Mouse (Mus musculus): ENCODE results near the gene Acmsd.
"Not testable (repeated sequence)": the region's sequence is repeated elsewhere in the genome, so short reads cannot be mapped to it uniquely, and the experiment has no call there.

Acmsd gene

DNA sequence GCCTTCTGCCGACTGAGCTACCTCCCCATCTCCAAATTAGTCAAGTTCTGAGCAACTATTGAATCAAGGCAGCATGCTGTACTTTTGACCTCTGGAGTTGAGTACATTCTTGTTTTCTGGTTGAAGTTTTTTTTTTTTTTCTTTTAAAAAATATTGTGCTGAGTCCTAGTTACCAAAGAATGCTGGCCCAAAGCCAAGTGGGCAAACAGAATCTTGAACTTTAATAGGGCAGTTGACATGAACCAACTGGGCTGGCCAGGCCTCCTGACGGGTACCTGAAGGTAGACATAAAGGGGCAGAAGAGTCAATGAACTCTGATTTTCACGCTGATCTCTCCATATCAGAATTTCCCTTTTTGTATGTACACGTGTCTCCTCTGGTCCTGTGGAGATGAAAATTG lies at the start of gene Acmsd:
Acmsd (plus strand) TSS at position 318 of the 400 bp plus-strand sequence.
- DNase-seq (ENCODE audit: low spot score in 2 of 2): no peak

DNA sequence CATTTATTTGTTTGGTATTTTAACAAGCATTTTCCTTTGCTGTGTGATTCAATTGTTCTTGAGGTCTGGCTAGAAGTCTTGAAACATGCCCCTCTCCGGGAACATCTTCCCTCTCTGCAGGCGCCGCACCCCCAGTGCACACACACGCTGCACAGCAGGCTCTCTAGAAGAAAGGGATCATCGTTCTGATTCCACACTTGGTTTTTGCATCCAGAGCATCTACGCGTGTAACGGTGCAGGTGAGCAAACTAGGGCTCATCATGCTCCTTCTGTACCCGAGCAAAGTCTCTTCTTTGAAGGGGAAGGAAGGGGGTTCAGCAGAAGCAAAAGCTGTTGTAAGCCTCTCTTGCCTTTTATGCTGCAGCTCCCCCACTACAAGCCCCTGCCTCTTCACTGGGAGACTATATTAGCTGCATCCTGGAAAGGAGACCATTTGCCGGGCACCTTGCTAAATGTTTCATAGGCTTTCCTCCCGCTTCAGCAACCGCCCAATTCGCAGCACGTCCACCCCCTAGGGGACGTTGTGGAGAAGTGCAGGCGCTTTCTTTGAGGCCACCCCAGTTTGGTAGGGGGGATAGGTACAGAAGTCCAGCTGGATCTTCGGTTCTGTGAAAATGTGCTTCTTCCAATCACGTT lies 49.6 kb upstream of the Acmsd start, which contains the start of gene Tmem163:
Tmem163 (minus strand) TSS at position 51 of the 636 bp plus-strand sequence.
- DNase-seq (ENCODE audit: low spot score in 2 of 2): no peak

DNA sequence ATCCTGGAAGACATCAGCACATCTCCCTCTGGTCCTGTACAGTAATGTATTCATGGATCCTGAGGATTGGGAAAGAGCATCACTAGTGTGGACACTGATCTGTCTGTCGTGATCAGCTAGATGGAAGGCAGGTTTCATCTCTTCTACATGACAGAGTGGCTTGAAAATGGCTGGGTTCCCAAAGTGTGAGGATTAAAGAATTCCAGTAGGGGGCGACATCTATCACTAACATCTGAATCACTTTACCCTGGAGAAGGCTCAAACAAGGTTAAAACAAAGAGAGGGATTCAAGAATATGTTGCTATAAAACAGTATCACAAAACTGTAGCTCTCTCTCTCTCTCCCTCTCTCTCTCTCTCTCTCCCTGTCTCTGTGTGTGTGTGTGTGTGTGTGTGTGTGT lies 32.7 kb upstream of the Acmsd start:
- no peak for DNase-seq (ENCODE audit: low spot score in 2 of 2)

DNA sequence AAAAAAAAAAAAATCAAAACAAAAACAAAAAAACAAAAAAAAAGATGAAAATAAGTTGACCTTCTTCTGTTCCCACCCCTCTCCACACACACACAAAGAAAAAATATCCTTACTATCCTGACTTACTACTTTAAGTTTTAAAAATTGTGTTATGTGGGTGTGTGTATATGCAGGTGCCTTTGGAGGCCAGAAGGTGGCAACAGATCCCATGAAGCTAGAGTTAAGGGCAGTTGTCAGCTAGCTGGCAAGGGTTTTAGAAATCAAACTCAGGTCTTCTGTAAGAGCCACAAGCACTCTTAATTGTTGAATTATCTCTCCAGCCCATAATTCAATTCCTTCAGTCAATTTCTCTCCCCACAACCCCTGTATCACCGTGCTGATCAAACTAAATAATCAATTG lies 27.0 kb upstream of the Acmsd start:
- DNase-seq (ENCODE audit: low spot score in 2 of 2): no peak

DNA sequence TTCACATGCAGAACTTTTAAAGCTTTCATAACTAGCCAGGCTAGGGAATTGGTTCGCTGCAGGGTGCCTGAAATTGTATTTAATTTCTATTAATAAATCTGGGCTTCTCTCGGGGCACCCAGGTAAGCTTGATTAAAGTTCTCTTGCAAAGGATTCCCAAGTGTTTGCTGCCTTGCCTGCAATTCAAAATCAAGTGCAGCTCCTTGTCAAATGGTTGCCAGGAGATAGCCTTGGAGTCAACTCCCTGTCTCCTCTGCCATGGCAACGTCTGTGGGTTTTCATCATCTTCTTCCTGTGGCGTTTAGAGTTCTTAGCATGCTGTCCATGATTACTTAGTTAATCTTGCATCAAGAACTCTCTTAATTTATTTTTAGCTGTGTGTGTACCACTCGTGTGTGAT lies 22.9 kb upstream of the Acmsd start:
- DNase-seq (ENCODE audit: low spot score in 2 of 2): no peak

DNA sequence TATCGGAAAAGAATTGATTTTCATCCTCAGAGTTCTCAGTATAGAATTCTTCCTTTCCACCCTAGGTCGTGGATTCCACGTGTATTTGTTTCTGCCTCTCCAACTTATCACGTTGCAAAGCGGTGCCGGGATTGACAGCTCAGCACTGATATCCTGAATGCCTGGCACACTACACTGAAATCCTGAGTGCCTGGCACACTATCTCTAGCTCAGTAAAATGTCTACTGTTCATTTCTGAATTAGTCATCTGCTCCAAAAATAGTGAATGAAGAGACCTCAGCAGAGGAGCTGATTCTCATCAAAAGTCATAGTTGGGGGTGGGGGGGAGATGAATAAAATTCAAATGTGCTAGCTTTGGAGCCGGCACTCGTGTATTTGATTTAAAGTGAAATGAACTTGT lies 12.8 kb upstream of the Acmsd start:
- no peak for DNase-seq (ENCODE audit: low spot score in 2 of 2)

DNA sequence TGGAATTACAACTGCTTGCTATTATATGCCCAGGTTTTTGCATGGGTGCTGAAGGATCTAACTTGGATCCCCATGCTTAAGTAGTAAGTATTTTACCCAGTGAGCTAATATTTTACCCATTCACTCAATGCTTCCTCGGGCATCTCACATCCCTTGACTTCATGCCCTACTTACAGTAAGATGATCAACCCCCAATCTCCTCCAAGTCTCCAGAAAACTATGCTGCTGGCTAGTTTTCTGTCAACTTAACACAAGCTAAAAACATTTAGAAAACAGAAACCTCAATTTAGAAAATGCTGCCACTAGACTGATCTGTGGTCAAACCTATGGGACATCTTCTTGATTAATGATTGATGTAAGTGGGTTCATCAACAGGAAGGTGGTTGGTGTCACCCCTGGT lies 10.9 kb upstream of the Acmsd start:
- no peak for DNase-seq (ENCODE audit: low spot score in 2 of 2)

DNA sequence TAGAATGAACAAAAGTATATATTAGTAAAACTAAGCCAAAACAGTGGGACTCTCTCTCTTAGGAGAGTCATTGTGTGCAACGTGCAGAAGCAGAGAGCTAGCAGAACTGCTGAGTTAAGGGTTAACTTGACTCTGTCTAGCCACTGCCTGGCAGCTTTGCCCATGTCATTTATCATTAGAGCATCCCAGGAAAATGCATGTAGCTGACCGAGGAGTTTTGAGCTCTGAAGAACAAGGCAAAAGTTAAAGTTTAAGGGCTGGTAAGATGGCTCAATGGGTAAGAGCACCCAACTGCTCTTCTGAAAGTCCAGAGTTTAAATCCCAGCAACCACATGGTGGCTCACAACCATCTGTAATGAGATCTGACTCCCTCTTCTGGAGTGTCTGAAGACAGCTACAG lies 5.6 kb upstream of the Acmsd start:
- DNase-seq (ENCODE audit: low spot score in 2 of 2): no peak

DNA sequence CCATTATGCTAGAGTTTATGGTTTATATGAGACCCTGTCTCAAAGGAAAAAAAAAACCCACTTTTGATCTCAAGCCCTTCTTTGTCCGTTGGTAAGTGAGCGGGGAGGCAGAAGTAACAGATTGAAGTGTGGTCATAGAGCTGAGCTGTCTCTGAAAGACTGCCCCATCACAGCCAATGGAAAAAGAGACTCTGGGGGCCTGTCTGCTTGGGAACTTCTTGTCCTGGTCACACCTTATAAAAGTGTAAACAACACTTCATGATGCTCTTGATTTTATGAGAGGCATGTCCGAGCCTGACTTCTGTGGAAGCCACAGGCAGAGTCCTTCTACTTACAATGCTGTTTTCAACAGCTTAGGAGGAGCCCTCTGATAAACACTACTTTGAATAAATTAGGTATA lies 1.9 kb downstream of the Acmsd start:
- DNase-seq (ENCODE audit: low spot score in 2 of 2): no peak

DNA sequence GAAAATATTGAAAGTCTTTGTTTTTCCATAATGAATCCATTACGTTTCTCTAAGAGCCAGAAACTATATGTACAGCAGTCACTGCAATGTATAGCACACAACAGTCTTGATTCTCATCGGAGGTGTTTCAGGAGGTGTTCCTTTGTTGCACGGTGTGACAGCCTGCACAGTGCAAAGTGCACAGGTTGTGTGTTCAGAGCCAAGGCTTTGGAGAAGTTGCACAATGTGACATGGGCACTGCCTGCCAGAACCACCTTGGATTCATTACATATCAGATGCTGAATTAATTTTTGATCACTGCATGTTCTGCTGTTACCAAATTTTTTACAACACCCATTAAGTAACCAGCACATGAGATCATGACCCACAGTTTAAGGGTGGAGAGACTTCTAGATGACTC lies 3.2 kb downstream of the Acmsd start:
- no peak for DNase-seq (ENCODE audit: low spot score in 2 of 2)

DNA sequence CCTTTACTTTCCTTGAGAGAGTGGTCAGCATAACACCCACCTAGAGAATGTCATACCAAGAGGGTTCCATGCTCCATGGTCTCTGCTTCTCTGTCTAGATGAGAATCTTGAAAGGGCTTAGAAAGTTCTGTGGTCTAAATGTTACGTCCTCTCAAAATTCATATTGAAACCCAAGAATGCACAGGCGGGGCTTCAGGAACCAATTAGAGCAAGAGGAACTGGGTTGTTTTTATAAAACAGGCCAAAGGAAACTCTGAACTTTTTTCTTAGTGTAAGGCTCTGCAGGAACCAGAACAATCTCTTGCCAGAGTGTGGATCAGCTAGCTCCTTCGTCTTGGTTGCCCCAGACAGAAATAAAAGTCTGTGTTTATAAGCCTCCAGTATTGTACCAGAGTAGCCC lies 3.6 kb downstream of the Acmsd start:
- no peak for DNase-seq (ENCODE audit: low spot score in 2 of 2)

DNA sequence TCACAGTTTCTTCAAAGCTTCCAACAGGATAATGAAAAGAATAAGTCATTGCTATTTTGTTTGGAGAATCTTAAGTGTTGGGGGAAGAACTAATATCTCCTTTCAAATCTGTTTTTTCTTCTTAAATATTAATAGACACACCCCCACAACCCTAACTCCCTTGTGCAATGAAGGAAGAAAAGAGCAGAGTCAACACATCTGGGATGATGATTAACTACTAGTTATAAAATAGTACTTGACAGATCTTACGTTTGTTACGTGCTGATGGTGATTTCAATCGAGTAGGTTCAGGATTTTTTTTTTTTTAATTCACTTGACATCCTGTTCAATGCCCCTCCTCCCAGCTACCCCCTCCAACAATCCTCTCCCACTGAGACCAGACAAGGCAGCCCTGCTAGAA lies 6.1 kb downstream of the Acmsd start:
- no peak for DNase-seq (ENCODE audit: low spot score in 2 of 2)

DNA sequence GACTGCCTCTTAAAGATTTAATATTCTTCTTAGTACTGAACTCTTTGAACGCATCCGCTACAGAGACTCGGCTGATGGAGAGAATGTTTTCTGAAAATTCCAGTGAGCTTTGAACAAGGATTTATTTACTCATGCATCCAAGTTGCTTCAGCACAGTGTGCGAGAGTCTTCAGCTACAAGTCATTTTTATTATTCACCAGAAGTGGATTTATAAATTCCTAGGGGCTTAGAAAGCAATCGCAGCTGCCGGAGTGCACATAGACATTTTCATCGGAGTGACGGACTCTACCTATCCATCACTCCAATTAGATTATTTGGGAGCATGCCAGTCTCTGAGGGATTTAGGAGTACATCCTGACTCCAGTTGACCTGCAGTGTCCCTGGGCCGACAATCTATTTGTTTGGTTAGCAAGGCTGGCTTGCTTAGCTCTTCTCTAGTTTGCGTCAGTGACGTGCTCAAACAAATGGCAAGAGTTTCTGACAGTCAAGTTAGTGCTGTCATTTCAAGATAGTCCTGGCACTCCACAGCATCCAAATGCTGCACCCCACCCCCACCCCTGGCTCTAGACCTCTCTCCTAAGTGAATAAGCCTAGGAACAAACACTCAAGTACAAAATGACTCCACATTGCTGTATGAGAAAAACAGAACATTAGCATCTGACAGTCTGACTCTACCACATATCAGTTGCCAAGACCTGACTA lies 21.3 kb downstream of the Acmsd start:
- DNase-seq (ENCODE audit: low spot score in 2 of 2): no peak

DNA sequence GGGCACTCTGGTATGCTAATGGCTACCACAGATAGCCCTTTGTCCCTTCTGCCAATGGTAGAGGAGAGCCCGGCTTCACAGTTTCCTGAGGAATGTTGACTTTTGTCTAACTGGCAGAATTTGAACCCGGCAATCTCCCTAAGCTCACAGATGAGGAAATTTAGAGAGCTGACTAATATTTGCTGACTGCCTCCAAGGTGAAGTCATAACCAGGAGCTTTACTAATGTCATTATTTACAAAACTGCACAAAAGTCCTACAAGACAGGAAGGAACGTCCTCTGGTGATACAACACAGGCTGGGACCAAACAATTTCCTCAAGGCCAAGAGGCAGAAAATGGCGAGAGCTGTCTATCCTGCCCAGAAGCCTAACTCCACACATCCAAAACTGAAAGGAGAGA lies 26.6 kb downstream of the Acmsd start:
- DNase-seq (ENCODE audit: low spot score in 2 of 2): no peak

DNA sequence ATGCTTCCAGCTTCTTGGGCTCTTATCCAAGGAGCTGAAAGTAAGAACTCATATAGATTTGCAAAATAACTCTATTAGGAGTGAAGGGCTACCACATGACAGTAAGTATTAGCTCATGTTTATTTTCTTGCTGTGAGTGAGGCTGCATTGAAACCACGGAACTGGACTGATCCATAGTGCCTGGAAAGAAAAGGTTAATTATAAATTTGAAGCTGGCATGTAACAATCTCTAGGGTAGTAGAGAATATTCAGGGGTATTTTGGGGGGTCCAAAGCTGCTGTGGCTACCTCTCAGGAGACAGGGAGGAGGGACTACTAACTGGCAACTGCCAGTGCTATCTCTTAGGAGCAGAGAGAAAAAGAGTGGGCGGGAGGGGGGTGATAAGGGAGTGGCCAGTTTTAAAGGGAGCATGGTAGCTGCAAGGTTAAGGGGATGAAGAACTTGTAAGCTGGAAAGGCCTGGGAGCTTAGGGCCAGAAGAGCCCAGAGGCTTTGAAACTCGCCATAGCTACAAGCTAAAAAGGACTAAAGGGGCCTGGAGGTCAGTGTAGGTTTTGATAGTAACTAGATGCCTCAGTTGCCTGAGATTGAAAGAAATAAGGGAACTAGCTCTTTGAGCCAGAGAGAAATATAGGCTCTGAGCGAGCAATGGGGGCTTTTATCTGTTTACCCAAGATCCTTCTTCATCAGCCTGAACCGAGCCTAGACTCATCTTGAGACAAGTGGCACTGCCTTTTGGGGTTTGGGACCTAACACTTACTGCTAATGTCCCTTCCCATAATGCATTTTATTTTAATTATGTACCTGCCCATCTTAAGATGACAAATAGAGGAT lies 27.3 kb downstream of the Acmsd start:
- DNase-seq (ENCODE audit: low spot score in 2 of 2): no peak

DNA sequence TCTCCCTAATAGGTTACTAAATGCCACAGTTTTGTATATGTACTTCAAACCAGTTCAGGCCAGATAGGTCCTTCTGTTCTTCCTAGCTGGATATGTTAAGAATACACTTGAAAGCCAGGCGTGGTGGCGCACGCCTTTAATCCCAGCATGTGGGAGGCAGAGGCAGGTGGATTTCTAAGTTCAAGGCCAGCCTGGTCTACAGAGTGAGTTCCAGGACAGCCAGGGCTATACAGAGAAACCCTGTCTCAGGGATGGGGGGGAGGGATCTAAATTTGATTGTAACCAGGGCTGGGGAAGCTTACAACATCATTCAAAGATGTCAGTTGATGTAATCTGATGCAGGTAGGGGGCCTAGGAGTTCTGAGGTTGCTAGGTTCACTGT lies 27.9 kb downstream of the Acmsd start:
- not testable (repeated sequence) for DNase-seq (ENCODE audit: low spot score in 2 of 2)

DNA sequence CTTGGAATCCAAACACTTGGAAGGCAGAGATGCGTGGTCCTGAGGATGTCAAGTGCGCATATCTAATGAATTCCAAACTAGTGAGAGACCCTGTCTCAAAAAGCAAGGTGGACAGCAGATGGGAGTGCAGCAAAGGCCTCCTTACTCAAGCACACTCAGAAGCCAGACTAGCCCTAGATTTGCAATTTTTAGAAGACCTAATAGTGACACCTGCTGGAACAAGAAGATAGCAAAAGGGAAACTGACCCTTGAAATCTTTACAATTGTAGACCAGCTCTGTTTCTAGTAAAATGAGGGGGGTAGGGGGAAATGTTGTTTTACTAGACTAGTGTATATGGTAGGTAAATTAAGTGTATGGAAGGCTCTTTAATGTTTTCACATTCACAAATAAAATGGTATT lies 36.3 kb downstream of the Acmsd start:
- DNase-seq (ENCODE audit: low spot score in 2 of 2): no peak

DNA sequence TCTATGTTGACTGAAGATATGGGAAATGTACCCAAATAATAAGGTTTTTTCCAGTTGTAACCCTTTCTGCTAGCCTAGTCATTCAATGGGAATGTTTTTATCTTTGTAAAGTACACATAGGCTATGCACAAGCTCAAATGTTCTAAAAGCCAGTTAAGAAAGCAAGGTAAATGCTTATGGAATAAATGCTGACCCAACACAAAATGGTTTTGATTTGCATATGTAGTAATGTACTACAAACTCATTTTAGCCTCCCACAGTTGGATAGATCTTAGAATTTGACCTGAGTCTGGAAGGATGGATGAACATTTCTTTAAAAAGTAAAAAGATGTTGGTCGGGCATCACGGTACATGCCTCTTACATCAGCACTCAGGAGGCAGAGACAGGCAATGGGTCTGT lies 37.5 kb downstream of the Acmsd start:
- no peak for DNase-seq (ENCODE audit: low spot score in 2 of 2)

DNA sequence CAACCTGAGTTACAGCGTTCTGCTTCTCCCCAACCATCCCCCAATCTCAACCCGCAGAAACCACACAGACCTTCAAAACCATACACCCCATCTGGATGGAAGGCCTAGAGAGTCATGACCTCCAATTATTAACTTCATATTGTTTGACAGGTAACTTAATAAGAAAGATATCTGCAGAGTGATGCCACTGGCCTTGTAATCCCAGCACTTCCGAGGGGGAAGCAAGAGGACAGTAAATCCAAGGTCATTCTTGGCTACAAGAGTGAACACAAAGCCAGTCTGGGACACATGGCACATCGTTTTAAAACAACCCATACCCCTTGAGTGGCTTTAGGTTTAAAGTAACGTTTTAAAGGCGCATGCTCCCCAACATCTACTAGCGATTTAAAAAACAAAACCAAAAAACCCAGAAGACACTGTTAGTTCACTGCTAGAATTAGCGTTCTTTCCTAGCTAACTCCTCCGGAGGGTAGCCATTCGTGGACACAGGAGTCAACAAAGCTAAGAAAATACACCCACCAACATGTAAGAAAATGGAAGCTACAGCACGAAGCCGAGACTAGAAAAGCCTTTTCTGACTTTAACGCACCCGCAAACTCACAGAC lies 44.1 kb downstream of the Acmsd start:
- no peak for DNase-seq (ENCODE audit: low spot score in 2 of 2)

DNA sequence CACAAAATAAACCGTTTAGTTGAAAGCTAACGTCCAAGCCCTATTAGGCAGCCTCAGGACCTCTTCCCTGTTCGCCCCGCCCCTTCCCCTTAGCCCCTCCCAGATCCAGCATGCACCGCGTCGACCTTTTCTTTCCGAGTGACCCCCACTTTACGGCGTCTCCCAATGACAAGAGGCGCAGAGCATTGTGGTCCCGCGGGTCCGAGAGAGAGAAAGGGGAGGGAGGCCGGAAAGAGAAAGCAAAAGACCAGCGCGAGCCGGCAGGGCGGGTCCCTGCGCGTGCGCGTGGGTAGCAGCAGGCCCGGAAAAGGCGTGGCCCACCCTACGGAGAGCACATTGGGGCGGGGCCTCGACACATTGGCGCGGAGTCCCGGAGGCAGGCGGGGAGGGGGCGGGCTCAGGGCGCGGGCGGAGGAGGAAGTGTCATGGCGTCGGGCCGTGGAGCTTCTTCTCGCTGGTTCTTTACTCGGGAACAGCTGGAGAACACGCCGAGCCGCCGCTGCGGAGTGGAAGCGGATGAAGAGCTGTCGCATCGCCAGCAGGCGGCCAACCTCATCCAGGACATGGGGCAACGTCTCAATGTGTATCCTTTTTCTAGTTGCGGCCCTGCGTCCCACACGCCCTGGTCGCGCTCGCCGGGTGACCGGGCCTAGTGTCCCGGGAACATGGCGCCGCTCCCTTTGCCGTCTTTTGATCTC lies 44.7 kb downstream of the Acmsd start, which contains the start of gene Ccnt2:
Ccnt2 (plus strand) TSS at position 362 of the 698 bp plus-strand sequence.
- peak; percentile 95 to 98 for DNase-seq (ENCODE audit: low spot score in 2 of 2)

DNA sequence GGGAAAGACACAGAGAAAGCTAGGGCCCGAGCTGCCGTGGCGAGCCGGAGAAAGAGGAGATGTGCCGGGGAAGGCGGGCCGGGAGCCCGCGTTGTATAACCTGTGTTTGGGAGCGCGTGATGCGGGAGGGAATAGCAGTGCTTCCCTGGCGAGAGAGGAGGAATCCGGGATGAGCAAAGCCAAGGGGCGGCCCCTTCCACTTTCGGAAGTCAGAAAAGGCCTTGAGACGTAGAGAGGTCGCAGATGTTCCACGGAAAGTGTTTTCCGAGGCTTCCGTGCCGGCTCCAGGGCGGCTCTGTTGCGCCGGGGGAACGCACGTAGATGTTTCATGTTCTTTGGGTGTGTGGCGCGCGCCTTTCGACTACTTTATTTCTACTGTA lies 45.3 kb downstream of the Acmsd start:
- peak in 1 of 2 experiments; percentile 62 for DNase-seq (ENCODE audit: low spot score in 2 of 2)

Measured in frontal cortex, postnatal 25 days (tissue).